Mouse (Mus musculus): ENCODE measurements at regions not wholly inside any gene's neighbourhood (a gene's known extent, or its start where the extent isn't known, plus 50 kb on each side); places are given as distances from the start of the nearest gene placed in this dataset.

DNA sequence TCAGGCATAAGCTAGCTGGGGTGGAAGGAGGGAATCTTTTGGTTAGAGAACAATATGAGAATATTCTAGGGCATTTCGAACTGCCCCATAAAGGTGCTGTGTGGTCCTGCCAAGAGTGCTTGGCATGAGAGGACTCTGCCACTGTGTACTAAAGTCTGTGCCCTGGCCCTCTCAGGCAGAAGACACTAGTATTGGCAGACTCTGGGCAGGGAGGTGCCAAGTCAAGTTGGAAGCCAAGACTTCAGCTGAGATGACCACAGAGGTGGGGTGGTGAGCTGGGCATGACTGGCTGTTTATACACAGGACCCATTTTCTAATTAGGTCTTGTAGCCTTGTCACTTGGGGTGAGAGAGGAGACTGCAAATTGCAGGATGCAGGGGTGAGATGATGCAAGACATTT lies 104.4 kb upstream of the Glra1 start:
- DNase-seq (ENCODE audit: extremely low spot score in 1 of 2, low spot score in 2 of 2) = no peak
- intact Hi-C loops (cut with DNase I) = no loop called here

- intact Hi-C loops (cut with DNase I) = no loop called here
- peak in 1 of 2 experiments; percentile 1 for DNase-seq (ENCODE audit: extremely low spot score in 1 of 2, low spot score in 2 of 2)
Measured at GRCm38 (mm10) chr11:55707467-55707866, 99.5 kb upstream of the Glra1 start.

DNA sequence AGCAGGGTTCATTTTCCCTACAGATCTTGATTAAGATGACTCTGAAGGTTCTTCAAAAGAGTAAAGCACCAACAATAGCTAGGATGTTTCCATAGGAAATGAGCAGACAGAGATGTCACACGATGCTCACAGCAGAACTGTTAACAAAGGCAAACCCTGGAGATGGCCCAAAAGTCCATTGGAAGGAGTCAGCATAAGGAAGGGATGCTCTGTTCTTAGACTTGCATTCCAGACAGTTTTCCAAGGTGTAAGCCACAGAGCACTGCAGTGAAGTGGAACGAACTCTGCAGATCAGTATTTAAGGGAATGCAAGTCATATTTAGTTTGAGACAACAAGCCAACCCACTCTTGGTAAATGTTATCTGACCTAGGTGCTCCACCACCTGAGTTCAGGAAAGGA lies 93.9 kb upstream of the Glra1 start:
- DNase-seq (ENCODE audit: extremely low spot score in 1 of 2, low spot score in 2 of 2) = no peak
- intact Hi-C loops (cut with DNase I) = no loop called here

GRCm38 (mm10) chr11:55685031-55685519 lies 77.1 kb upstream of the Glra1 start:
- no peak for DNase-seq (ENCODE audit: extremely low spot score in 1 of 2, low spot score in 2 of 2)
- intact Hi-C loops (cut with DNase I) = no loop called here

- DNase-seq (ENCODE audit: extremely low spot score in 1 of 2, low spot score in 2 of 2) = no peak
- intact Hi-C loops (cut with DNase I) = no loop called here
Measured at GRCm38 (mm10) chr11:55682351-55682961, 74.5 kb upstream of the Glra1 start.

DNA sequence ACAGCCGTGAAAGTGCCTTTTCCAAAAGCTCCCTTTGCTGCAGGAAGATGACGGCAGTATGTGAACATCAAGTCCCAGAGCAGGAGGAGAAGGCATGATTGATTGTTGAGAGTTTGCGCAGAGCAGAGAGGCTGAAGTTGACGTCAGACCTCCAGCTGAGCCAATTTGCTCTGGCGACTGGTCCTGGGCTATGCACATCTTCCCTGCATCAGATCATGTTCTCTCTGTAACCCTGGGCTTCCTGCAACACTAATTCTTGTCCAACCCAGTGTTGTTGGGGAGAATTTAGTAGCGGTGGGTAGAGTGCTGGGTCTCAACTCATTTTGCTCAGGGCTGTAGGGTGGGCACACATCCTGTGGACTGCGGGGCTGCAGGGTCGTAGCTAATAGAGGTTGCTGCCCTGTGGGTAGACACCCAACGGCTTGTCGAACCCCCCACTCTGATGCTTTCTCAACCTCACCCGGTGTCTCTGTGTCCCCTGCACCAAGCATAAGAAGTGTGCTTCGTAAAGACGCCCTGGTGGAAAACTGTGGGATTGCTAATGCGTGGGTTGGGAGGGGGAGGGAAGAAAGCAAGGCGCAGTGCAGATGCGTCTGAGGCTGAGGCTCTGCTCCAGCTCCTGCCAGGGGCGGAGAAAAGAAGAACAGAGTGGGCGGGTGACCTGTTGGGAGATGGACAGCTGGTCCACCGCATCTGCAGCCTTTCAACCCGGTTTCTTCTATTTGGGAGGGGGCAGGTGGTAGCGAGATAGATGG lies 73.4 kb upstream of the Glra1 start:
- no peak for DNase-seq (ENCODE audit: extremely low spot score in 1 of 2, low spot score in 2 of 2)
- intact Hi-C loops (cut with DNase I) = no loop called here

GRCm38 (mm10) chr11:55663108-55663507 lies 55.1 kb upstream of the Glra1 start:
- no peak for DNase-seq (ENCODE audit: extremely low spot score in 1 of 2, low spot score in 2 of 2)
- intact Hi-C loops (cut with DNase I) = no loop called here

DNA sequence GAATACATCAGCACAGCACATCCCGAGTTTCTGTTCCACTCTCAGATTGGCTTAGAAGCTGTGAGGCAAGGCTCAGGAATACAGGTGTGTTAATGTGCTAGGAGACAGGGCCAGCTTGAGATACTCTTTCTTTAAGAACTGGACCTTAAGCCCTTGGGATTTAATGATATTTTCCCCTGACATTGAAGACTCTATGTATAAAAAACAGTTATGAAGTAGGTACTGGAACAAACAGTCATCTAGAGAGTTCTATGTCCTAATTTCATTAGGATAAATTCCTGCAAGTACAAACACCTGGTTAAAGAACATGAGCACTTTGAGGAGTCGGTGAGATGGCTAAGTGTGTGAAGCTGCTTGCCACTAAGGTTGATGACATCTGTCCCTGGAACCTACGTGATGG lies 54.3 kb upstream of the Glra1 start:
- DNase-seq (ENCODE audit: extremely low spot score in 1 of 2, low spot score in 2 of 2) = no peak
- intact Hi-C loops (cut with DNase I) = no loop called here
